Mouse (Mus musculus): Measurements from ENCODE around the gene Ccdc73.

DNA sequence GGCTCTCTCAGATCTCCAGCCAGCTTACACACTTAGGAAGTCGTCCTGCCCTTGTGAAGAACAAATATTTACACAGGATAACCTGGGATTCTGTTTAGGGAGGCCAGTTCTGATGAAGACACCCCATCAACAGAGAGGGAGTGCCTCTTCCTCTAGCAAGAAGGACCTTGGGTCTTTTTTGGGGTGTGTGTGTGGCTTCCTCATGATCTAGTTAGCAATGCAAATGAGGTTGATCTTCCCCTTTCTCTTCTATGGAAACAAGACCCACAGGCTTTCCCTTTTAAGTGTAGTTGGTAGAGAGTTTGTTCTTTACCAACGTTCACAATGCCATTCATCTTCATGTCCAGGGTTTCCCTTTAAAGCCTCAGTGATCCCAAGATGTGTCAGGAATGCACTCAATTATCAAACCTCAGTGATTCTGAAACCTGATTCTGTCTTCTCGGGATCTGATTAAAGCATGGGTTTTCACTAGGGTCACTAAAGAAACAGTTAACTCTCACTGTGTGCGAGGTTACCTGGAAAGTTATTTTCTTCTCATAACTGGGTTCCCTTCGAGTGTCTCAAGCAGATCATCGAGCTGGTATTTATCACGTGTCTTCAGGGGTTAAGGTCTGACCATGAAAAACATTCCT is 195.3 kb downstream of the Ccdc73 start:
- TF ChIP-seq CTCF (IDR thresholded peaks at IDR 0.05; ENCODE audit: insufficient read depth, low read depth, low read length) (no peak), POLR2A (IDR thresholded peaks at IDR 0.05; ENCODE audit: insufficient read depth, low read depth, low read length) (no peak)
